Mouse (Mus musculus) stomach, embryonic 14.5 days (tissue): ENCODE results near the gene Nqo2. TPM values are rescaled to one million over a fixed set of nuclear protein-coding genes. Genes with fewer than 3 reads are reported as not detected.
A peak's percentile ranks its signal among the peaks of the same experiment; 100 is the strongest.

ENCODE experiments used
- ATAC-seq: fragments of 200-750 bp; cut with Nextera tagmentation; 2 replicates; pipeline ENCODE4 v1.8.0; 2017; ENCODE audit warnings: low read depth, moderate TSS enrichment; ENCODE audit not compliant: insufficient number of reproducible peaks, insufficient read depth, low FRiP score
- H3K27ac ChIP-seq: fragments of 300-500 bp; sonication (generic); 2 replicates; pipeline ENCODE4 v1.5.1; 2014; ENCODE audit warnings: mild to moderate bottlenecking, low read length, moderate library complexity, mixed read lengths
- H3K27me3 ChIP-seq: fragments of 300-500 bp; sonication (generic); 2 replicates; pipeline ENCODE4 v1.6.1; 2014; ENCODE audit warnings: low read length, control low read depth, mixed read lengths; ENCODE audit not compliant: control insufficient read depth, insufficient read depth
- H3K36me3 ChIP-seq: fragments of 300-500 bp; sonication (generic); 2 replicates; pipeline ENCODE4 v1.6.1; 2014; ENCODE audit warnings: mild to moderate bottlenecking, control low read depth, low read length, moderate library complexity, mixed read lengths; ENCODE audit not compliant: control insufficient read depth, insufficient read depth
- H3K4me1 ChIP-seq: fragments of 300-500 bp; sonication (generic); 2 replicates; pipeline ENCODE4 v1.6.1; 2014; ENCODE audit warnings: low read length, control low read depth, mixed read lengths; ENCODE audit not compliant: control insufficient read depth, insufficient read depth
- H3K4me2 ChIP-seq: fragments of 300-500 bp; sonication (generic); replicated peaks from 2 replicates; pipeline ENCODE4 v1.6.1; 2014; ENCODE audit warnings: low read depth, low read length, control low read depth
- H3K4me3 ChIP-seq: fragments of 300-500 bp; sonication (generic); 2 replicates; pipeline ENCODE4 v1.5.1; 2014; ENCODE audit warnings: low read depth, low read length, control low read depth
- H3K9ac ChIP-seq: fragments of 300-500 bp; sonication (generic); replicated peaks from 2 replicates; pipeline ENCODE4 v1.6.1; 2014; ENCODE audit warnings: low read depth, mild to moderate bottlenecking, control low read depth, low read length, moderate library complexity, mixed read lengths
- H3K9me3 ChIP-seq: fragments of 300-500 bp; sonication (generic); 2 replicates; pipeline ENCODE4 v1.6.1; 2016; ENCODE audit warnings: low read depth, low read length, control low read depth; ENCODE audit not compliant: control insufficient read depth
- WGBS: fragments of 180-500 bp; shearing (Covaris S2); extraction: QIAGEN DNeasy Blood & Tissue Kit; methylation state at CpG from one replicate; pipeline ENCODE4 v1.1.7; 2014; 5-methylcytosine and 5-hydroxymethylcytosine counted together
- polyA plus RNA-seq: library from polyadenylated mRNA; unstranded; fragments of >200 nt; fragmentation: Nextera tagmentation; extraction: Ambion mirVana; gene quantifications from 2 replicates; pipeline ENCODE4 v1.2.1, GENCODE M21; 2014

Nqo2 gene
- polyA plus RNA-seq, 1 experiment from 2014 or later: 27.7 TPM

DNA sequence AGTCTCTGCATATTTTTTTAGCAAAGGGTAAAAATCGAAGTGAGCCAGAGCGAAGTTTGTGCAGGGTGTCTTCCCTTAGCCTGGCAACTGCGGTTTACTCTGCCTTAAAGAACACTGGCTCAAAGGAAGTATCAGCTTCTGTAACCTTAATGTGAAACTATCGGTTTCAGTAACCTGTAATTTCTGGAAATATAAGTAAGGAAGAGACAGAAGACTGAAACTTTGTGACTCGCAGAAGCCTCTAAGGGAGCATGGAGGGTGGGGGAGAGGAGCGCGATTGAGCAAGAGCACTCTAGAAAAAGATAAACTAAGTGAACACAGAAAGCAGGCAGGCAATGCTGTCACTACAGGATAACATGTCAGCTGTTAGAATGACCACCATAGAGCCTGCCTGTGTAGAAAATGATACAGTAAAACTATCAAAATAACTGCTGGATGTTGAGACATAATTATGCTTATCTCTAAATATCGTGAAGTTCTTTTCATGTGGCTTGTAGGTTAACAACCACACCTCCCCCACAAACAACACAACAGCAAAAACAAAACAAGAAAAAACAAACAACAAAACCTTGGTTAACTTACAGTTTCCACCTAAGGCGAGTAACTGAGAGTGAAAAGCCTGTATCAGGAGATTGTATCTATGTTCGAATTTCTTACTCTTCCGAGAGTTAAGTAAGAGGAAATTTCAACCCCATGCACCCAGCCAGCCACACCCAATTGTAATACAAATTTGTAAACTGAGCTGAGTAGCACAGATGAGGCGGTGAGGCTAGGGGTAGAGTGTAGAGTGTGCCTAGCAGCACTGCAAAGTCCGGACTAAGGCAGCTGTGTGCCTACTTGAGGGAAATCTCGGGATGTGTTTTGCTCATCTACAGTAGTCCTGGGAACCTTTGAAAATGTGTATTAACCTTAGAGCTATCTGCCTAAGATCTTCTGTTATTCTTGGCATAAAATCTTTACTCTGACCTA, 853 bp downstream of the Nqo2 start:
- Histone ChIP-seq H3K4me2 (peak overlapping the region; percentile 64), H3K4me3 (peak overlapping the region; percentile 54), H3K27ac (peak overlapping the region; percentile 95), H3K9ac (peak overlapping the region; percentile 42), H3K36me3 (no peaks in the 10 kb centered on the region), H3K4me1 (peaks cover 7% of the 10 kb centered on the region), H3K27me3 (no peaks in the 10 kb centered on the region), H3K9me3 (no peaks in the 10 kb centered on the region)
- WGBS: 14% methylated on average over 14 of the region's 14 CpGs
- ATAC-seq: no peak

DNA sequence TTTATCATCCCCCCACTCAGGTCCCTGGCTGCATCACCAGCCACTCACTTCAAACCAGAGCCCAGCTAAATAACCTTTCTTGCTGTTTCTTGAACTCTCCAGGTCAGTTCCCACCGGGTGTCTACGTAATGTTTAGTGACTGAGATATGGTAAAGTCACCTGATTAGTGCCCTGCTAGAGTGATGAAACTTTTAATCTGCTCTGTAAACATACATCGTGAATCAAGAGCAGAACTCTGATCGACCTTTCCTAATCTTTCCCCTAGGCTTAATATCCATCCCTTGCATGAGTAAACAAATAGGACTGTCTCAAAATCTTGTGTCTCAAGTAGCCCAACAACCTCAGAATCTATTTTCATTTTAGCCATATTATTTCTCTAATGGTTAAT, 1.5 kb downstream of the Nqo2 start:
- H3K9me3 ChIP-seq: no peaks in the 10 kb centered on the region
- H3K4me2 ChIP-seq: peak overlapping the region; percentile 64
- H3K36me3 ChIP-seq: no peaks in the 10 kb centered on the region
- H3K4me1 ChIP-seq: peaks cover 7% of the 10 kb centered on the region
- H3K27ac ChIP-seq: no peak overlapping the region
- H3K9ac ChIP-seq: no peak overlapping the region
- 28% methylated on average over 4 of the region's 4 CpGs for WGBS
- H3K27me3 ChIP-seq: no peaks in the 10 kb centered on the region
- H3K4me3 ChIP-seq: no peak overlapping the region
- ATAC-seq: no peak

DNA sequence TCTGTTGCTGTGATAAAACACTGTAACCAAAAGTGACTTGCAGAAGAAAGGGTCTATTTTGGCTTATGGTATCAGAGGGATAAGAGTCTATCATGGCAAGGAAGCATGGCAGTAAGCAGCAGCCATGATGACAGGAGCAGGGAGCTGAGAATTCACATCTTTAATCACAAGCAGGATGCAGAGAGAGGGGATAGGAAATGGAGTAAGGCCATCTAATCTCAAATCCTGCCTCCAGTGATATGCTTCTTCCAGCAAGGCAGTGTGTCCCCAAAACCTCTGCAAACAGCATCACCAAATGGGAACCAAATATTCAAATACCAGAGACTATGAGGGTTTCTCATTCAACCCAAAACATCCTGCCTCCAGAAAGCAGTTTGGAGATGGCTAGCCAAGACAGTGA, 2.1 kb downstream of the Nqo2 start:
- no peaks in the 10 kb centered on the region for H3K27me3 ChIP-seq
- no peak overlapping the region for H3K4me2 ChIP-seq
- H3K27ac ChIP-seq: no peak overlapping the region
- H3K4me1 ChIP-seq: peaks cover 7% of the 10 kb centered on the region
- no peak overlapping the region for H3K4me3 ChIP-seq
- H3K9me3 ChIP-seq: no peaks in the 10 kb centered on the region
- no peak overlapping the region for H3K9ac ChIP-seq
- no peak for ATAC-seq
- H3K36me3 ChIP-seq: no peaks in the 10 kb centered on the region

DNA sequence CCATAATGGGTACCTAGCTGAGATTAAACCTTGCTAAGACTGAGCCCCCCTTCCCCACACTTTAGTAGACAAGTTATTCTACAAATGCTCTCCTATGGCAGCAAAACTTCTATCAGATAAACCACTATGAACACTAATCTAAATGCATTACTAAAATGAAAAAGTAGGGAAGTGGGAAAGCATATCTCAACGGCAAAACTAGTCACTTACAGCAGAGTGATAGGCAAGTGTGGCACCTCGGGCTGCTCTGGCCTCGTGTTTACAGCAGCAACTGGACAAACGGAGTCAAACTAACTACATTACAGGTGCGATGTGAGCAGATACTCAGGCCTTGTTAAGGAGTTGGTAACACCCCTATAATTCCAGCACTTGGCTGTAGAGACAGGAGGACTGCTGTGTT, 25.1 kb downstream of the Nqo2 start:
- Histone ChIP-seq H3K27me3 (no peaks in the 10 kb centered on the region), H3K9me3 (no peaks in the 10 kb centered on the region), H3K27ac (no peak overlapping the region), H3K4me3 (no peak overlapping the region), H3K36me3 (peaks cover 8% of the 10 kb centered on the region; the same call in 1 of the 2 replicates), H3K4me2 (no peak overlapping the region), H3K4me1 (no peaks in the 10 kb centered on the region), H3K9ac (no peak overlapping the region)
- ATAC-seq: no peak
- 84% methylated on average over 5 of the region's 5 CpGs for WGBS

DNA sequence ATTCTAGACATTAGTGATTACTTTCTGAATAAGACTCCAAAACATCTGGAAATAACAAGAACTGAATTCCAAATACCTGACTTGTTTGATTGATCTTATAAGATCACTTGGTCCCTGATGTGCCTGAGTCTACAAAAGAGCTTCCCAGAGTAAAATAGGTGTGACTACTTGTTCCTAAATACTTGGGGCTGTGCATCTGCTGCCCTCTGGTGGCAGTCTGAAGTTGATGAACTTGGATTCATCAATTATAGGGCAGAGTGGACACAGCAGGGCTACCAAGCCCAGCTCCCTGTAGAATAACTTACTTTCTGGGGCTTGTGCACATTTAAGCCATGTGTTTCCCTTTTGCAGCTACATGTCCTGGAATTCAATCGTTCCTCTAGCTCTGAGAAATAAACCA, 30.7 kb downstream of the Nqo2 start:
- Histone ChIP-seq H3K4me3 (no peak overlapping the region), H3K9me3 (no peaks in the 10 kb centered on the region), H3K27ac (no peak overlapping the region), H3K4me2 (no peak overlapping the region), H3K4me1 (no peaks in the 10 kb centered on the region), H3K9ac (no peak overlapping the region), H3K36me3 (no peaks in the 10 kb centered on the region), H3K27me3 (no peaks in the 10 kb centered on the region)
- WGBS: 39% methylated on average over 1 of the region's 1 CpGs
- ATAC-seq: no peak

DNA sequence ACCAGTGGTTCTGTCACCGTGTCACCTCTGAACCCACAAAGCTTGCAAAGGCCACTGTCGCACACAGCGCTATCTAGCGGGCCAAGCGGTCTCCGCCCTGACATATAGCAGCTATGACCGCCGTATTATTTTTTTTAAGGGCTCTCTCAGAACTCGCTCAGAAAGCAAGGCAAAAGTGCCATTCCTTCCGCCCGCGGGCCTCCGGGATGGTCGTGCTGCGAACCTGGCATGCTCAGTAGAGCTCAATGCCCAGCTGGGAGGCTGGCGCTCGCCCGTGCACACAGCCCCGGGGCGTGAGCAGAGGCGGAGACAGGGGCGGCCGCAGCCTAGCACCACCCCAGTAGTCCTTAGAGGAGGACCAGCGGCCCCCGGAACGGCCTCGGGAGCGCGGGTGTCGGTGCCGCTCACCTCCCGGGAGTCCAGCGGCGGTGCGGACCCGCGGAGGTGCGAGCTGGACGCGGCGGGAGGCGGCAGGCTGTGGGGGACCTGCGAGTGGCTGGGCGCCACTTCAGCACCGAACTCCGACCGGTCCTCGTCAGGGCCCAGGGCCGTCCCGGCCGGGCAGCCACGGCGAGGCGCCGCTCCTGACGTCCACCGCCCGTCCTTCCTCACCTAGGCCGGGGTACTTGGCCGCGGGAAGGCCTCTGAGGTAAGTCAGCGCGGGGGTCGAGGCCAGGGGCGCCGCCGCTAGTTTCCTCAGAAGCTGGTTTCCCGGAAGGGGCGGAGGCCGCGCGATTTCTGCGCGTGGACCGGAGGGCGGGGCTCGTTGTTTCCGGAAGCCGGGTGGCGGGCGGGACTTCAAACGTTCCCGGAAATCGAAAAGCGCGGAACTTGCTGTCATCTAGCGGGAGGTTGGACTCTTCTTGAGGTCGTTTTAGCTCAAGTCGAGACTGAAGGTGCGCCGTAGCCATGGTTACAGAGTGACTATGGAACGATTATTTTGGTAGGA, 37.8 kb downstream of the Nqo2 start, which contains the start of the genes Ripk1 and Serpinb6a:
Ripk1 (plus strand) TSS at position 306 of the 949 bp plus-strand sequence.
Serpinb6a (minus strand) TSS at position 737 of the 949 bp plus-strand sequence.
- under 1% methylated on average over 91 of the region's 92 CpGs for WGBS
- peak within 1 kb of the TSS; percentile 95 for H3K4me3 ChIP-seq
- H3K9ac ChIP-seq: peak within 1 kb of the TSS; percentile 87
- H3K27me3 ChIP-seq: no peaks in the 10 kb centered on the region
- H3K27ac ChIP-seq: peak within 1 kb of the TSS; percentile 88
- H3K4me1 ChIP-seq: peaks cover 4% of the 10 kb centered on the region; the same call in 1 of the 2 replicates
- H3K9me3 ChIP-seq: no peaks in the 10 kb centered on the region
- peak; percentile 98 for ATAC-seq
- peak within 1 kb of the TSS; percentile 91 for H3K4me2 ChIP-seq
- H3K36me3 ChIP-seq: no peaks in the 10 kb centered on the region

DNA sequence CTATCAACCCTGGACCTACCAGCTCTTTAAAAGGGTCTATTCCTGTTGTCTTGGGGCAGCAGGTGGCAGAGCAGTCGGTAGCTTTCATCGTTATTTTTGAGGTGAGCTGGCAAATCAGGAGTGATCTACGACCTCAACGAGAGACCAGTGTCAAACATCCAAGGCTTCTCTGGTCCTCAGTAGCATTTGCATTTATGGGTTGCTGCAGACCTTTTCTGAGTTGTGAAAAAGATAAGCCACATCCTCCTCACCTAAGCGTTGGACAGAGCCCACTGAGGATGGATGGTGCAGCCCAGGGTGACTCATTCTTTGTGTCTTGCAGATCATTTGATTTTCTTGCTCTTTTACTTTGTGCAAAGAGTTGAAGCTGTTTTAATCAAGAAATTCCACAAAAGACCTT, 38.6 kb downstream of the Nqo2 start:
- Histone ChIP-seq H3K4me1 (peaks cover 4% of the 10 kb centered on the region; the same call in 1 of the 2 replicates), H3K9me3 (no peaks in the 10 kb centered on the region), H3K9ac (peak overlapping the region; percentile 87; the same call in 1 of the 2 replicates), H3K4me3 (peak overlapping the region; percentile 95), H3K27ac (no peak overlapping the region), H3K4me2 (peak overlapping the region; percentile 91), H3K36me3 (no peaks in the 10 kb centered on the region), H3K27me3 (no peaks in the 10 kb centered on the region)
- 9% methylated on average over 5 of the region's 5 CpGs for WGBS
- no peak for ATAC-seq

DNA sequence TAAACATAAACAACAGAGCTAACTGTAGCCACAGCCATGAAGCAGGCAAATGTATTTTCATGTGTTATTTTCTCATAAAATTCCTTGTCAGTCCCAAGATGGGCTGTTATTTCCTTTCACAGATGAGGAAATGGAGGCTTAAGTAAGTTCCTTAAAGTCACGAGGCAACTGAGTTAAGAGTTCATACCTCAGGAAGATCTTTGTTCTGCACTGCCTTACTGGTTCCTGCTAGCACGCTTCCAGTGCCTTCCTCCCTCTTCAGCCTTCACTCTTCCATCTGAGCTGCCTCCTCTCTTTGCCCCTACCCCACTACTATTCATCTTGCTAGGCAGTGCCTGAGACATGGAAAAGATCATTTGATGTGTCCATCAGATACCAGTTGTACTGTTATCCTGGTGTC, 42.7 kb downstream of the Nqo2 start:
- ATAC-seq: no peak

More for the DNA sequence above, 42.7 kb downstream of the Nqo2 start:
- 71% methylated on average over 2 of the region's 2 CpGs for WGBS
- H3K4me2 ChIP-seq: no peak overlapping the region
- no peaks in the 10 kb centered on the region for H3K9me3 ChIP-seq
- H3K4me1 ChIP-seq: peaks cover 4% of the 10 kb centered on the region; the same call in 1 of the 2 replicates
- H3K27me3 ChIP-seq: no peaks in the 10 kb centered on the region
- H3K4me3 ChIP-seq: no peak overlapping the region
- H3K36me3 ChIP-seq: peaks cover 10% of the 10 kb centered on the region; the same call in 1 of the 2 replicates
- no peak overlapping the region for H3K27ac ChIP-seq
- no peak overlapping the region for H3K9ac ChIP-seq
